Mouse (Mus musculus) embryonic stem cell, embryonic (primary cell): ENCODE measurements at regions not wholly inside any gene's neighbourhood (a gene's known extent, or its start where the extent isn't known, plus 50 kb on each side); places are given as distances from the start of the nearest gene placed in this dataset.

ENCODE experiments used
- CTCF ChIA-PET, 4 experiments: fragments of 300-600 bp in 2 of 4; fragments of 350-600 bp in 2 of 4; sonication (Branson Sonifier 250); formaldehyde crosslinking; loops; one replicate each; lab custom pipeline; 2022; ENCODE audit warnings: inconsistent platforms in 2 of 4; lab: Charles Lee
- POLR2A ChIA-PET, 4 experiments: fragments of 300-600 bp in 2 of 4; fragments of 350-600 bp in 2 of 4; sonication (Branson Sonifier 250); formaldehyde crosslinking; loops; one replicate each; lab custom pipeline; 2022; ENCODE audit warnings: antibody characterized with exemption in 4 of 4, inconsistent platforms in 1 of 4; lab: Charles Lee

- POLR2A ChIA-PET, result no interaction called here
- CTCF ChIA-PET, result interaction anchor here in 3 of 4 experiments (0.5 to 0.8 kb wide), 4 partner anchors 12 to 600 kb away, joined by 3 to 16 read pairs (median 4); no protein-coding TSS in a partner anchor
These were observed 130.8 kb upstream of the Id2 start for GRCm38 (mm10) chr12:25227736-25228135.

- ChIA-PET CTCF (no interaction called here), POLR2A (no interaction called here)
These were observed 127.7 kb upstream of the Id2 start for GRCm38 (mm10) chr12:25224644-25225043.

GRCm38 (mm10) chr12:25224201-25224600 lies 127.3 kb upstream of the Id2 start:
- POLR2A ChIA-PET, result interaction anchor here in 1 of 4 experiments (0.5 kb wide), 1 partner anchor 11 kb away, joined by 3 read pairs; no protein-coding TSS in a partner anchor
- CTCF ChIA-PET, result no interaction called here

DNA sequence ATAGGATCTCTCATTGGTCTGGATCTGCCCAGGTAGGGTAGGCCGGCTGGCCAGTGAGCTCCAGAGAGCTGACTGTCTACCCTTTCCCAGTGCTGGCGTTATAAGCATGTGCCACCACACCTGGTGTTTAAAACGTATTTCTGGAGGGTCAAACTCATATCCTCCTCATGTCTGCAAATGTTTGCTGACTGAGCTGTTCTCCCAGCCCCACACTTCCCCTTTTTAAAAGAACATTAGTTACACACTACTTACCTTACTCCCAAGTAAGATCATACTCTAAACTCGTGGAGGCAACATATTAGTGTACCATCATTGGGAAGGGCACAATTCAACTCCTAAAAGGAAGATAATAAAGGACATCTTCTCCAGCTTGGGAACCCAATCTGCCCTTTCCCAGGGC lies 126.6 kb upstream of the Id2 start:
- POLR2A ChIA-PET, result no interaction called here
- CTCF ChIA-PET, result no interaction called here

DNA sequence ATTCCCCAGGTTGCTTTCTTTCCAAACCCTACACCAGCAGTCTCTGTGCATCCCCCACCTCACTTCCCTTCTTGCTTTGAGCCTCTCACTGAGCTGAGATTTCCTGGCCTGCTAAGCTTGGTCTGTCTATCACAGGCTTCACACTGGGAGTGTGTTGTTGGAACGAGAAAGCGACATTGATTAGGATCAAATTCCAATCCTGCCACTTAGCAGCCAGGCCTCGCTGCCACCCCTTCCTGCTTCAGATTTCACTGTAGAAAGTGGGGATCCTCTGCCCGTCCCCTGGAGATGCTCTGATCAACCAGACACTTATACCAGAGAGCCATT lies 123.8 kb upstream of the Id2 start:
- CTCF ChIA-PET, result no interaction called here
- POLR2A ChIA-PET, result no interaction called here

- ChIA-PET CTCF (no interaction called here), POLR2A (no interaction called here)
These were observed 123.3 kb upstream of the Id2 start for GRCm38 (mm10) chr12:25220096-25220779.

- POLR2A ChIA-PET, result no interaction called here
- CTCF ChIA-PET, result no interaction called here
These were observed 122.6 kb upstream of the Id2 start for GRCm38 (mm10) chr12:25219546-25219945.

DNA sequence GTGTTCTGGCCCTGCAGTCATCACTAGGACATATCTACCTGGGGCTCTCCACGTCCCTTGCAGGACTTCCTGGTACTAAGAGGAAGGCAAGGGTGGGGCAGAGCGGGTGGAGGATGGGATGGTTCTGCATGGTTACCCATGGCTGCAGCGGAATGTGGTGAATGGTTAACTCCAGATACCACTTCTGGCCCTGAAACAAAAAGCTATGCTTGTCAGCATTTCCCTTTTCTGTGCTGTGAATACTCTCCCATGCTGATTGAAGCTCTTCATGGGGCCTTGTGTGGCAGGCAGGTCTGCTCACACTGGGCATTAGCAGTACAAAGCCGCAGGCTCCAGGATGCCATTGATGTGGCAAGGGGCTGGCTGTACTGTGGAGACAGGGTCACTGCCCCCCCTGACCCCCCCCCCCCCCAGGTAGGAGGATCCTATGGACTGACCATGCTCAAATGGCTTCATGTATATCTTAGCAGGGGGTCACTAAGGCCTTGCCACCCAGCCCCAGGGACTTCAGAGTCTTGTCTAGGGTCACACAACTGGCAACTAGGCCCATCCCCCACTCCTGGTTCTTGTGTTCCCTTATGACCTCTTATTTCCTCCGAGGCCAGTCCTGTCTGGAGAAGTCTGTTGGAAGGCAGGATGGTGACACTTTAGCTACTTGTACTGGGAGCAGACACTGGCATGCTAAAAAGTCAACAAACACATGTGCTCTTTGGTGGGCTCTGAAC lies 120.0 kb upstream of the Id2 start:
- ChIA-PET POLR2A (no interaction called here), CTCF (no interaction called here)

DNA sequence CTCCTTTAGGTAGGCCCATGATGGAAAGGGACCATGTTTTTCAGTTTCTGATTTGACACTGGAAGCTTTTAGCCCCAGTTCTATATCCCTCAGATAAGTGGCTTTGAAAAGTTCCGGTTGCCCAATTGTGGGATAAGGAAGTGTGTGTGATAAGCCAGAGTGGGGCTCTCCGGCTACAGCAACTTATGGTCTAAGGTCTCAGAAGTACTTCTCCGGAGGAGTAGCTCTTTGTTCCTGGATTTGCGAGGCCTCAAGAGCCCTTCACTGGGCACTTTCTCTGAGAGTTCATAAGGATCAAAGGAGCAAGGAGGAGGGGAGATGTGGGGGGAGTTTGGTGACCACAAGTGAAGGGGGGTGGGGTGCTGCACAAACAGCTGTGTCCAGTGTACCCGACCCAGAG lies 118.3 kb upstream of the Id2 start:
- POLR2A ChIA-PET, result interaction anchor here in 2 of 4 experiments (0.8 to 1.2 kb wide), 2 partner anchors 119 kb away, joined by 3 read pairs; no protein-coding TSS in a partner anchor
- CTCF ChIA-PET, result no interaction called here

GRCm38 (mm10) chr12:25213782-25214478 lies 117.0 kb upstream of the Id2 start:
- ChIA-PET CTCF (no interaction called here), POLR2A (no interaction called here)

- ChIA-PET CTCF (no interaction called here), POLR2A (interaction anchor here in 3 of 4 experiments (0.6 to 3.9 kb wide), 3 partner anchors 112 to 115 kb away, joined by 3 to 23 read pairs (median 10); partner anchors contain the start of gene Id2 (in 1 of the 3))
These were observed 114.4 kb upstream of the Id2 start for GRCm38 (mm10) chr12:25211331-25211730.

- POLR2A ChIA-PET, result interaction anchor here in 2 of 4 experiments (2.8 to 3.9 kb wide), 2 partner anchors 114 to 115 kb away, joined by 10 to 23 read pairs; partner anchors contain the start of gene Id2 (in 1 of the 2)
- CTCF ChIA-PET, result no interaction called here
These were observed 113.7 kb upstream of the Id2 start for GRCm38 (mm10) chr12:25210597-25210996.

GRCm38 (mm10) chr12:25209333-25209728 lies 112.4 kb upstream of the Id2 start:
- ChIA-PET POLR2A (interaction anchor here in 3 of 4 experiments (0.6 to 3.9 kb wide), 8 partner anchors 11 to 114 kb away, joined by 3 to 23 read pairs (median 4); partner anchors contain the start of gene Id2 (in 1 of the 3)), CTCF (interaction anchor here in 1 of 4 experiments (0.6 kb wide), 1 partner anchor 110 kb away, joined by 3 read pairs; no protein-coding TSS in a partner anchor)

DNA sequence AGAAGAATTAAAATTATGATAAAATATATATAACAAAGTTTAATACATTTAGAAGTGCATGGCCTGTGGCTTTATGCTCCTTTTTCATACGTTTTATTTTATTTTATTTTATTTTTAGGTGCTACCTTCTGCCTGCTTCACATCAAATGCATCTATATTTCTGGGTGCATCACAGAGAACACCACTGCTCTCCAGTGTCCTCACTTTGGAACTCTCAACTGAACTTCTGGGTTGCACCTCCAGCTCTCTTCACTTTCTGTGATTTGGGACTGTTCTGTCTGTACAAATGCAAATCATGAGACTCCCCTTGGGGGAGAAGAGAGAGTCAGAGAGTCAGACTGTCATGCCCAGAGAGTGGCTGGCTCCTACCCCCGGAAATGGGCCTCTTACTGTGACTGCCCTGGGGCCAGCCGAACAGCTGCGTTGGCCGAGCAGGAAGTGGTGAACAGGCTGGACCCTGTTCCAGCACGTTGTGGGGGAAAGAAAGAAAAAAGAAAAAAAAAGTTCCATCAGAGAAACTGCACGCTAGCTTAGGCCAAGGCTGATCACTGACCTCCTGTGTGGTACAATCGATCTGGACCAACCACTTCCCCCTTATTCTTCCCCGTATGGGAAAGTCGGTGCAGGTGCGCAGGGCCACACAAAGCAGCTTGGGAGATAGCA lies 111.9 kb upstream of the Id2 start:
- CTCF ChIA-PET, result interaction anchor here in 1 of 4 experiments (0.6 kb wide), 1 partner anchor 110 kb away, joined by 3 read pairs; no protein-coding TSS in a partner anchor

GRCm38 (mm10) chr12:25203371-25204067 lies 106.6 kb upstream of the Id2 start:
- ChIA-PET POLR2A (no interaction called here), CTCF (no interaction called here)

More for the DNA sequence above, 111.9 kb upstream of the Id2 start:
- POLR2A ChIA-PET, result interaction anchor here in 3 of 4 experiments (0.6 to 3.9 kb wide), 7 partner anchors 10 to 113 kb away, joined by 3 to 23 read pairs (median 5); partner anchors contain the start of gene Id2 (in 1 of the 3)

GRCm38 (mm10) chr12:25200161-25200560 lies 103.2 kb upstream of the Id2 start:
- CTCF ChIA-PET, result no interaction called here
- POLR2A ChIA-PET, result no interaction called here

DNA sequence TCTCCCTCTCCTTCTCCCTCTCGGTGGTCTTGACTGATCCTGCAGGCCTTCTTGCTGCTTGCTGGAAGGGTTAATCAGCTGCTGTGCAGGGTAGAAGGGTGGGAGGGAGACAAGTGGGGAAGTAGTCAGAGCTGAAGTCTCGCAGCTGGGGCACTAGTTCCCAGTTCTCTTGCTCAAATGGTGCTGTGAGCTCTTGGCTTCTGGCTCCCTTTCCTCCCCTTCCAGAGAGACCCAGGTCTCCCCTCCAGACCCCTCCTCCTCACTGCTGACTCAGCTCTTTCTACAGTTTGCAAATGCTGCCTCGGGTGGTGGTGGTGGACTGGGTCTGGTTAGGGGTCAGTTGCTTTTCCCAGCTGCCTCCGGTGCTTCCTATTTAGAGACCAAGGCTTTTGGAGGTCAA lies 100.8 kb upstream of the Id2 start:
- ChIA-PET CTCF (no interaction called here), POLR2A (interaction anchor here in 3 of 4 experiments (0.5 to 1.9 kb wide), 3 partner anchors 9 to 102 kb away, joined by 3 to 5 read pairs (median 5); no protein-coding TSS in a partner anchor)

GRCm38 (mm10) chr12:25196022-25196421 lies 99.1 kb upstream of the Id2 start:
- CTCF ChIA-PET, result no interaction called here

More at GRCm38 (mm10) chr12:25196022-25196421, 99.1 kb upstream of the Id2 start:
- POLR2A ChIA-PET, result no interaction called here
